Mouse (Mus musculus) cerebellum, adult 8-10 months (tissue): ENCODE data around the gene Hes3.

Source experiments
- DNase-seq: peaks from one replicate; pipeline ENCODE4 v3.0.0; 2022

Hes3 gene

GRCm38 (mm10) chr4:152276389-152277347 lies 14.8 kb downstream of the Hes3 start:
- DNase-seq: peak; percentile 70

GRCm38 (mm10) chr4:152274681-152275131 lies 16.8 kb downstream of the Hes3 start:
- DNase-seq: no peak

GRCm38 (mm10) chr4:152273621-152274236 lies 17.7 kb downstream of the Hes3 start, which contains the start of gene Gpr153:
TSS of gene Gpr153 (plus strand) at chr4:152274232.
- DNase-seq: no peak

- DNase-seq: no peak
These were observed 18.3 kb downstream of the Hes3 start for GRCm38 (mm10) chr4:152273191-152273590.

- DNase-seq: no peak
These were observed 18.9 kb downstream of the Hes3 start for GRCm38 (mm10) chr4:152272449-152273049.

GRCm38 (mm10) chr4:152272006-152272405 lies 19.5 kb downstream of the Hes3 start:
- DNase-seq: no peak

- DNase-seq: no peak
These were observed 20.1 kb downstream of the Hes3 start for GRCm38 (mm10) chr4:152271334-152271733.

- DNase-seq: no peak
These were observed 20.9 kb downstream of the Hes3 start for GRCm38 (mm10) chr4:152270599-152270998.

GRCm38 (mm10) chr4:152269967-152270366 lies 21.5 kb downstream of the Hes3 start:
- DNase-seq: no peak

GRCm38 (mm10) chr4:152267748-152268369 lies 23.6 kb downstream of the Hes3 start:
- DNase-seq: peak; percentile 80

- peak; percentile 75 for DNase-seq
These were observed 25.1 kb downstream of the Hes3 start for GRCm38 (mm10) chr4:152266236-152266895.

- DNase-seq: no peak
These were observed 25.7 kb downstream of the Hes3 start for GRCm38 (mm10) chr4:152265791-152266190.

- DNase-seq: no peak
These were observed 26.4 kb downstream of the Hes3 start for GRCm38 (mm10) chr4:152264867-152265568.

GRCm38 (mm10) chr4:152264177-152264530 lies 27.3 kb downstream of the Hes3 start:
- no peak for DNase-seq

- DNase-seq: no peak
These were observed 27.8 kb downstream of the Hes3 start for GRCm38 (mm10) chr4:152263512-152264176.

GRCm38 (mm10) chr4:152263089-152263488 lies 28.4 kb downstream of the Hes3 start:
- DNase-seq: no peak

- no peak for DNase-seq
These were observed 29.3 kb downstream of the Hes3 start for GRCm38 (mm10) chr4:152262187-152262586.

- DNase-seq: no peak
These were observed 31.0 kb downstream of the Hes3 start for GRCm38 (mm10) chr4:152260451-152260850.

- peak; percentile 75 for DNase-seq
These were observed 34.4 kb downstream of the Hes3 start for GRCm38 (mm10) chr4:152257070-152257469.

- DNase-seq: no peak
These were observed 38.2 kb downstream of the Hes3 start for GRCm38 (mm10) chr4:152253183-152253759.

- DNase-seq: no peak
These were observed 40.8 kb downstream of the Hes3 start for GRCm38 (mm10) chr4:152250615-152251014.
